In the genomic region with DNA sequence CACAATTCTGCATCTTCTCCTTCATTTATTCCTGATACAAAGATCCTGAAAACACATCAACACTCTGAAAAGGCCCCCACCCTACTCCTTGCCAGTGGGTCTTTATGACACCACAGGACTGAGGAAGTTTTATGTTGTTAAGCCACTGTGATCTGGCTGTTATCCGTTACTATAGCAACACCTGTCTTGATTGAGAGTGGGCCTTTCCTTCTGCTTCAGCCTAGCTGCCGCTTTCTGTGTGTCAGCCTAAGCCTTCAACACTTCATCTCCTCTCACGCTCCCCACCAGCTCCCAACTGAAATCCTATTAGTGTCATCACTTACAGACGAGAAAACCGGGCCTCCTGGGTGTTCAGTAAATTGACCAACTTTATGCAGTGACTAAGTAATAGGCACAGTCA, we compare ENCODE assay signal across 19 mouse cellular contexts.
DNase-seq lines count a peak whose midpoint lies in the region; ATAC-seq and TF ChIP-seq lines count a peak whose summit lies in the region.
"Had no signal": no experiment of that assay in that cellular context is flagged by ENCODE, and none has a peak within 500 bp of the region (broad histone marks: within the 10 kb centered on the region; RNA-seq: fewer than 3 reads in every experiment).

No protein-coding gene starts in this region.

- H3K27me3 ChIP-seq in midbrain, embryonic 14.5 days (ENCODE audit: control insufficient read depth, insufficient read depth, low read length), result no peaks in the 10 kb centered on the region
- no peaks in the 10 kb centered on the region for H3K27me3 ChIP-seq in midbrain, embryonic 10.5 days (ENCODE audit: low read depth, poor library complexity, severe bottlenecking)
- no peaks in the 10 kb centered on the region for H3K27me3 ChIP-seq in midbrain, postnatal 0 days (ENCODE audit: insufficient read depth, low read length)
- H3K27me3 ChIP-seq: liver, embryonic 12.5 days; midbrain, embryonic 12.5 days; stomach, embryonic 15.5 days had no signal

- 21% methylated on average over 5 of the region's 5 CpGs for WGBS in midbrain, embryonic 14.5 days
- WGBS in midbrain, embryonic 10.5 days, result 52% methylated on average over 5 of the region's 5 CpGs
- 15% methylated on average over 5 of the region's 5 CpGs for WGBS in midbrain, postnatal 0 days

- H3K27ac ChIP-seq in midbrain, embryonic 14.5 days (replicated peaks; ENCODE audit: low read depth, low read length), result 0 out of 2 replicates have a peak overlapping the region, but pooled peaks have one; percentile 22
- H3K27ac ChIP-seq in midbrain, embryonic 10.5 days (replicated peaks), result no peak overlapping the region
- H3K27ac ChIP-seq in midbrain, postnatal 0 days (ENCODE audit: low read depth, low read length), result peak overlapping the region; percentile 26; the same call in 1 of the 2 replicates
- H3K27ac ChIP-seq: embryonic facial prominence, embryonic 10.5 days; gastrocnemius, adult 2 months; liver, embryonic 12.5 days; midbrain, embryonic 12.5 days; stomach, embryonic 15.5 days had no signal

- no peaks in the 10 kb centered on the region for H3K36me3 ChIP-seq in midbrain, embryonic 14.5 days (ENCODE audit: control insufficient read depth, insufficient read depth, low read length)
- H3K36me3 ChIP-seq in midbrain, embryonic 10.5 days, result no peaks in the 10 kb centered on the region
- no peaks in the 10 kb centered on the region for H3K36me3 ChIP-seq in midbrain, postnatal 0 days (ENCODE audit: insufficient read depth, low read length)
- H3K36me3 ChIP-seq: embryonic facial prominence, embryonic 10.5 days; liver, embryonic 12.5 days; midbrain, embryonic 12.5 days; stomach, embryonic 15.5 days had no signal

- H3K9ac ChIP-seq in midbrain, embryonic 14.5 days (replicated peaks; ENCODE audit: low read length), result no peak overlapping the region
- H3K9ac ChIP-seq in midbrain, postnatal 0 days (replicated peaks; ENCODE audit: low read length, poor library complexity, severe bottlenecking), result no peak overlapping the region
- H3K9ac ChIP-seq: liver, embryonic 12.5 days; lung, embryonic 14.5 days; midbrain, embryonic 12.5 days; stomach, embryonic 15.5 days had no signal

- no peak overlapping the region for H3K4me2 ChIP-seq in midbrain, embryonic 14.5 days (ENCODE audit: low read length)
- no peak overlapping the region for H3K4me2 ChIP-seq in midbrain, postnatal 0 days (ENCODE audit: low read depth, low read length, poor library complexity, severe bottlenecking)
- H3K4me2 ChIP-seq: liver, embryonic 12.5 days; lung, embryonic 14.5 days; midbrain, embryonic 12.5 days; stomach, embryonic 15.5 days had no signal

- H3K9me3 ChIP-seq in midbrain, embryonic 14.5 days (ENCODE audit: control insufficient read depth, low read length), result no peaks in the 10 kb centered on the region
- no peaks in the 10 kb centered on the region for H3K9me3 ChIP-seq in midbrain, embryonic 10.5 days (replicated peaks)
- H3K9me3 ChIP-seq in midbrain, postnatal 0 days (ENCODE audit: low read length), result no peaks in the 10 kb centered on the region
- H3K9me3 ChIP-seq: embryonic facial prominence, embryonic 10.5 days; midbrain, embryonic 12.5 days; stomach, embryonic 15.5 days had no signal

- DNase-seq in frontal cortex, adult 2 months (ENCODE audit: extremely low spot score in 1 of 2, low spot score in 1 of 2), result peak; percentile 2 to 16
- no peak for DNase-seq in frontal cortex, postnatal 25 days (ENCODE audit: low spot score in 2 of 2)
- DNase-seq in midbrain, embryonic 14.5 days, result peak; percentile 67
- no peak for DNase-seq in midbrain, embryonic 10.5 days (ENCODE audit: low spot score)
- DNase-seq in brain, embryonic 18.5 days (ENCODE audit: low read depth, low spot score), result peak; percentile 26
- DNase-seq in midbrain, postnatal 0 days (ENCODE audit: low spot score), result peak; percentile 67
- DNase-seq in urinary bladder, postnatal 4 days (ENCODE audit: low spot score in 2 of 2), result no peak
- no peak for DNase-seq in T-cell, adult 2 months (ENCODE audit: low spot score)
- DNase-seq: B cell, adult 2 months; cerebellum, postnatal 14 days; gastrocnemius, adult 2 months; heart, postnatal 4 days; lung, embryonic 14.5 days; lung, postnatal 4 days had no signal

- no peak; the same call in 1 of the 2 replicates for TF ChIP-seq CTCF in midbrain, postnatal 0 days (IDR thresholded peaks at IDR 0.05)

- no peak for ATAC-seq in midbrain, embryonic 14.5 days (ENCODE audit: low FRiP score, low TSS enrichment)
- no peak for ATAC-seq in midbrain, postnatal 0 days (ENCODE audit: low FRiP score)
- ATAC-seq: intestine, postnatal 0 days; liver, embryonic 12.5 days had no signal

- H3K4me1 ChIP-seq in midbrain, embryonic 14.5 days (ENCODE audit: control insufficient read depth, insufficient read depth, low read length), result no peaks in the 10 kb centered on the region
- H3K4me1 ChIP-seq in midbrain, embryonic 10.5 days, result peaks cover 13% of the 10 kb centered on the region
- no peaks in the 10 kb centered on the region for H3K4me1 ChIP-seq in midbrain, postnatal 0 days (ENCODE audit: insufficient read depth, low read length)
- H3K4me1 ChIP-seq: liver, embryonic 12.5 days; stomach, embryonic 15.5 days had no signal

- no peak overlapping the region for H3K4me3 ChIP-seq in midbrain, embryonic 14.5 days (replicated peaks; ENCODE audit: low read depth, low read length)
- no peak overlapping the region for H3K4me3 ChIP-seq in midbrain, embryonic 10.5 days
- H3K4me3 ChIP-seq in midbrain, postnatal 0 days (ENCODE audit: low read depth, low read length), result no peak overlapping the region
- H3K4me3 ChIP-seq: embryonic facial prominence, embryonic 10.5 days; gastrocnemius, adult 2 months; liver, embryonic 12.5 days; midbrain, embryonic 12.5 days; stomach, embryonic 15.5 days had no signal

Comparison
In these comparisons a context has a peak if more than half of its experiments do, and no peak if none do; other contexts are left out.
1. DNase-seq: peak in frontal cortex, adult 2 months (2 of 2), midbrain, embryonic 14.5 days (single experiment), brain, embryonic 18.5 days (single experiment) and midbrain, postnatal 0 days (single experiment); none in frontal cortex, postnatal 25 days (0 of 2), midbrain, embryonic 10.5 days (single experiment), urinary bladder, postnatal 4 days (0 of 2) and T-cell, adult 2 months (single experiment).